Mouse (Mus musculus) retina, postnatal 7 days (tissue): ENCODE data around the gene Sipa1l1.

Experiments
- DNase-seq: peaks from one replicate; pipeline ENCODE4 v3.0.0-alpha.2; 2012; ENCODE audit warnings: low read depth, low spot score

Gene Sipa1l1

DNA sequence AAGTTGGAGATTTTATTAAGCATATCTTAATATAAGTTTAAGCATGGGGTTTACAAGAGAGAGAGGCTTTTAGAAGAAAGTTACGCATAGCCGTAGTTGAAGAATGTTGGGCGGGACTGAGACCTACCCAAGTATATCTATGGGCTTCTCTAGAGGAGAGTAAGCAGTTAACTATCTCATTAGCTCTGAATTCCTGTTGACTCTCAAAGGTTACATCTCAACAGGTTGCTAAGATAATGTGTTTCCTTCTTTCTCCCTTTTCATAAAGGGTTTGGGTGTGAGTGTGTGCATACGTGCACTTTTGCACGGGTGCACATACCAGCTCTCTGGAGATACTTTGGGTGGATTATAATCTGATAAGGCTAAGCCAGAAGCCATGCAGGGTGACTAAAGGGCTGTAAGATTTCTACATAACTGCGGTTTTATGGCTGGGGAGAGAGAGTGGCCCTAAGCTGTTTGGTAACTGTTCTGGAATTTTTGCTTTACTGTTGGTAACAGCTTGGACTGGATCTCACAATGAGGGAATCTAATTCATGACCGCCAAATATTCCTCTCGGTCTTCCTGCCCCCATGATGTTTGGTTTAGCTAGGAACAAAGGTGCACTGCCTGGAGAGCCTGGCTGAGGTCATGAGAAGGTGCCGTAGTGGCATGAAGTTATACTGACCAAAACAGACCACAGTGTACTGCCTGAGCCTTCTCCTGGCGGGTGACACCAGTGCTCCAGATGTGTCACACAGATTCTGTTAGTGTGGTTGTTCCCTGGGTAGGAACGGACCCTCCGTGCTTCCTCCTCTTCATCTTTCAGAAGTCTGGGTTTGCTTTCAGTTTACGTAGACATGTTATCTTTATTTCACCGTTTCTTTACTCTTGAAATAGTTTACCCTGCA is 78.5 kb downstream of the Sipa1l1 start:
- DNase-seq, result no peak

DNA sequence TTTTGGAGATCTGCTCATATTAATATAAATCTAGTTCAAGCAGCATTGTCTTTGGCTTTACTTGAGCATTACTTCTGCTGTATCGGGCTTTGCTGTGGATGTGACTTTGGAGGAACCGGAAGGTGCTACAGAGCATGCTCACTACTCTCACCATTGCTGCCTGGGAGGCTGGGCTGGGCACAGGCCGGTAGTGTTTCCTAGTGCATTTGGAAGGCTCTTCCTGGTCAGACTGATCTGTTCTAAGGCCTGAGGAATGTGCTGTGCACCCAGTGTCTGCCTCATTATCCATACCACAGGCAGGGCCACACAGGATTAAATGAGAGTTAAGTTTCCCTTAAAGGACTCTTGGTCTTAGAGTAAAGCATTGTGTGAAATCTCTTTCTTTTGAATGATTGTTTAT is 79.4 kb downstream of the Sipa1l1 start:
- no peak for DNase-seq

DNA sequence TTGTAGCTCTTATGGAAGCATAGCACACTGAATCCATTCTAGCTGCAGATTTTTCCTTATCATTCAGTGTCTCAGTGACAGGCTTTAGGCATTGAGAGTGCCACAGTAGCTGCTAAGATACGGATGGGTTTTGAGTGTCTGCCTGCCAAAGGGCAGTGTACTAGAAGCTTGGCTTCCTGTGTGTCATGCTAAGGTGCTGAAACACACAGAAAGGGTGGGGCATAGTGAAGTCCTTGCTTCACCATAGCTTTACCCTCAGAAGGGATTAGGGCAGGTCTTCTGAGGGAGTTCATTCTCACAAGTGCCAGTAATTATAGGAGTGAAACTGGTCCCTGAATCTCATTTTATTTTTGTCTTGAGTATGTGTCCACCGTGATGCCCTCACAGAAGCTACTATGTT is 82.2 kb downstream of the Sipa1l1 start:
- no peak for DNase-seq

DNA sequence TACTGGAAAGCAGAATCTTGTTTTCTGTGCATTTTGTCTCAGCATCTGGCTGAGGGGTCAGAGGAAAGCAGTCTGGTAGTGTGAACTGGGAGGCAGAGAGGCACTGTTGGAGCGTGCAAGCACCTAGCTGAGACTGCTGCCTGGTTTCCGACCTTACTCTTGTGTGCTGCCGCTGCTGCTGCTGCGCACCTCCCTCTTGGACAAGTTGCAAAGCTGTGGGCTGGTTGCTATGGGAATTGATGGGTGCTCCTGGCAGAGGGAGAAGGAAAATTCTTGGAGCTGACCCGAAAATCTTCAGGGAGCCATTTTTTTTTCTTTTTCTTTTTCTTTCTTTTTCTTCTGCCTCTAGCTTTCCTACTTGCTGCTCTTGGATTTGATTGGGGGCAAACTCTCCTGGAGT is 85.0 kb downstream of the Sipa1l1 start:
- DNase-seq, result no peak

DNA sequence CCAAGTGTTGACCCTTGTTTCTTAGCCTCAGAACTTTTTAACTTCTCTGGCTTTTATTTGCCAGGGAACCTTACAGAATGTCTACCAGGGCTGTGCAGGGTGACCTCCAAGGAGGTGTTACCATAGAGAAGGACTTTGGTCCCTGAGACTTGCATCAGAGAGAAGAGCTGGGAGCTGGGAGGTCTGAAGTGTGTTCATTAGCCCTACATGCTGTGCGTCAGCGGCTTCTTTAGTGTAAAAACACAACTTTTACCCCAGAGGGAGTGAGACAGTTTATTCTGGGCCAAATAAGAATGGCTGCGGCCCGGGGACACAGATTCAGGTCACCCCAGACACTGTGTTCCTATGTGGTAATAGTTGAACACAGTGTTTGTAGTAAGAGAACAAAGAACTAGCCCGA is 86.9 kb downstream of the Sipa1l1 start:
- no peak for DNase-seq

DNA sequence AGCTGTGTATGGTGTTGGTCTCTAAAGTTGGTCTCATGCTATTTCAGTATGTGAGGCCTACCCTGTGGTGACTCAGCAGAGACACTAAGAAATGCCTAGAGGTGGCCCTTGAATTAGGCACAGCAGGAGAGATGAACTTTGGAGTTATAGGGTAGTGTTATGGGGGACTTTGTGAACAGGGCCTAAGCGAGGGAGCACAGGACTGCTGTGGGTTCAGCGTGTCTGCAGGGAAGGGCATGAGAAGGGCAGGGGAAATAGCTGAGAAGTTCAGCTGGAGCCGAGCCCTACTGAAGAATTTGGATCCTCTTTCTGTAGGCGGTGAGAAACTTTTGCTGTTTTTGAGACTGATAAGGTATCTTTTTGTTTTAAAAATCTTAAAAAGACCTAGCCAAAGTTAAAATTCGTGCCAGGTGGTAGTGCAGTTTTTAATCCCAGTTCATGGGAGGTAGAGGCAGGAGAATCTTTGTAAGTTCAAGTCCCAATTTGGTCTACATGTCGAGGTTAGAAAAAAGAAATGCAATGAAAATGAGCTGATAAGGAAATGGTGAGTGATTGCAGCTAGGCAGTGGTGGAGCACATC is 87.9 kb downstream of the Sipa1l1 start:
- no peak for DNase-seq

DNA sequence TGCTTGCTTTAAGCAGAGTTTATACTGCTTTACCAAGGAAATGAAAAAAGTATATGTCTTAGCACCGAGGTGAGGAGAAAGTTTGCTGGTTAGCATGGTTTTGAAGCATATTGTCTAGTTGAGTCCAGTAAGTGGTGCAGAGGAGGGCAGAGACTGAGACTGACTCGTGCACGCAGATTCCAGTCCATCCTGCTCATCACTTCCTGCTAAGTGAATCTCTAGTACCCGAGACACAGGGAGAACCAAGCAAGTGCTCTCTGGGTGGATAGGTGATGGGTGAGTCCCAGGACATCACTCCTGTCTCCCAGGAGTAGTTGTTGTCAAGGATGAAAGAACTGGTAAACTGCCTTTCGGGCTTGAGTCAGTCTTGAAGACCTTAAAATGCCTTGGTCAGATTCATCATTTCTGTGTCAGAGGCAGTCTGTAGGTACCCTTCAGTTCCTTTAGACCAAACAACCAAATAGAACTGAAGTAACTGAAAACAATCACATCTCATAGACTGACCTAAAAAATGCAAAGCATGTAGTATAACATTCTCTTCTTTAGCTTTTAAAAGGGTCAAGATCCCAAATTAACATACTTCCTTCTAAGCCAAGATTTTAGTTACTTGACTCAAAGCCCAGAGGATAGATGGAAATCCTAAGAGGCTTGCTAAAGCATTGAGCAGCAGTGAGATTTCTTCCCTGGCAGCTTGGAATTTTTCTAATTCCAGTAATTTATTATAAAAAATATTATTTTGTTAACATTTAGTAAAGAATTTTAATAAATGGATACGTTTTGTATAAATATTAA is 89.1 kb downstream of the Sipa1l1 start:
- DNase-seq, result no peak

DNA sequence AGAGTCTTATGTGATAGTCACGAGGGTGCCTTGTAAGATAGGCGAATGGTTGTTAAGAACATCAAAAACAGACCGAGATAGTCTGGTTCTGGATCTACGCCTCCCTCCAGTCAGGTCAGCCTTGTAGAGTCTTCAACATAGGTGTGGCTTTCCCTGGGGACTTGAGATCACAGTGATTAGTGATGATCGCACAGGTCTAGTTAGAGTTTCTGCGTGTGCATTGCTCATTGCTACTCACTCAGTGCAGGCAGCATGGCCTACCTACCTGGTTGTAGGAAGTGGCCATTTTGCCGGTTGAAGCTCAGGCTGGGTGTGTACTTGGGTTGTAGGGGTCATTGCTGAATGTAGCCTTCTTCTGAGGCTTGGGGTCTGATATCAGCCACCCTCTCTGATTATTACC is 94.3 kb downstream of the Sipa1l1 start:
- DNase-seq, result no peak

DNA sequence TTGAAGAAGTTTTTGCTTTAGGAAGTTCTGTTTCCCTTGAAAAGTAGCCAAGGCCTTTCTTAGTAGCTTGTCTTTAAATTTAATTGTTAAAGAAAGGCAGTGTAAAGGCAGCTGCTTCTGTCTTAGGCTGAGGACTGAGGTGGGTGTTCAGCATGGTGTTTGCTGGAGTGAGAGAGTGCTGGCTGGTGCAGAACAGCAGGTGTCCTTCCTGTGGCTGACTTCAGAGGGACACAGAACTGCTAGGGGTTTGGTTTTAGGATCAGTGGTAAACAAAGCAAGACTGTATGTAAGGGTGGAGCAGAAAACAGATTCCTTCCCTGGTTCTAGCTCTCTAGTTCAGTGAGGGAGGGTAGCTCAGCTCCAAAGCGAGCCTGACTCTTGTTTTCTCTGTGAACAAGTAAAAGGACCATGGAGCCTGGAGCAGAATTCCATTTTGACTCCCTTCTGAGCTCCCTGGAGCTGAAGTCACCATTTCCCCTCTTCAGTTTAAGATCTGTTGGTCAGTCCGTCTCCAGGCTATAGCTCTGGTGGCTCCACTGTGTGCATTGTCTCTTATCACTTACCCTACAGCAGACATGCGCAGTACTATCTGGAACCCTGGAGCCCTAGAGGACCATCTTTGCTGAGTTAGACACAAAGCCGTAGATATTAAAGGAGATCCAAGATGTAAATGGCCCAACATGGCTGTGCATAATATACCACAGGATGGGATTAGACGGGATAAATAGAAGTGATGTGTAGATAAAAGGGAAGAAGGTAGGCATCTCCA is 95.1 kb downstream of the Sipa1l1 start:
- no peak for DNase-seq

DNA sequence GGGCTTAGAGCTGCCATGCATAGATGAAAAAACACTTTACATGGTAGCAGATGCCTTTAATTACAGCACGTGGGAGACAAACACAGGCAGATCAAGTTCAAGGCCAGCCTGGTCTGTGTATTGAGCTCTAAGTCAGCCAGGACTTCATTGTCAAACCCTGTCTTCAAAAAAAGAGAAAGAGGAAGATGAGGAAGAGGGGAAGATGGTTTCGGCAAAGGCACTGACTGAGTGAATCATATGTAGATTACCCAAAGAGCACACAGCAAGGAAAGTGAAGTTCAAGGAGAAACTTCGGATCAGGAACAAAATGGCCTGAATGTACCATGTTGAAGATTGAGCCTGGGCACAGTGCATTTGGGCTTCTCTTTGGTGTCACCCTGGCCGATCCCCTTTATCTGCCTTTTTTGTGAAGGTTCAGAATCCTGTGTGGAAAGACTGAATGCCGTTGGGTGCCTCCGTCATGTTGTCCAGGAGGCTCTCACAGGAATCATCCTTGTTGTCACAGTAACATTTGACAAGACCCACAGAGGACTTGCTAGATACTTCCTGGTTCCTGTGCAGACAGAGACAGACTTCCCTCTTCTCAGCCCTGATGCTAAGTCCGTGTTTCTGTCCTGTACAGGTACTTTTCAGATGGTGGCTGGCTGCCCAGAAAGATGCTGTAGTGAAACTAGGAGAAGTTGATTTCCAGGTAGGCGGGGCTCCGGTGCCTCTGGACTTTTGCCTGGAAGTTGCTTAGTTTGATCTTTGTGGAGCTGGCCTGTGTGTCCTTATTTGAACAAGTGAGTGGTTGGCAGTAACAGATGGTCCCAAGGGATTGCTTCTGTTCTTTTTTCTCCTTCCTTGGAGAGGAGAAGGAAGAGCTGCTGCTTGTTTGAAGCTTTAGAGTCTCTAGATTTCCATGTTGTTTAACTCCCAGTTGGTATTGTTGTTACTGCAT is 96.5 kb downstream of the Sipa1l1 start:
- DNase-seq, result no peak

DNA sequence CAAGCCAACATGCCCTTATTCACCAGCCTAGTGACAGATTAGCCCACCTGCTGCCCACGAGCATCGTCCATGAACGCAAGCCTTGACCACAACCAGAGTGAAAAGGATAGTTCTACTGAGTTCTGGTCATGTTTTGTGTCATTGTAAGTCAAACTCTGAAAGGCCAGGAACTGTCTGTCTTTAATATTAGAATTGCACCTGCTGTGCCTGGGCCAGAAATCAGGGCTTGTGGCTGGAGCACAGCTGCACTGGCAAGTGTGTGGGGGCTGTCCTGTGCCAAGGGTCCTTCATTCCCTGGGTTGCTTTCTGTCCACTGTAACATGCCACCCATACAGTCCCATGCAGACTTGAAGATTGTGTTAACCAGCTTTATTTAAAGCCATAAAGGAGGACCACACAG is 102.3 kb downstream of the Sipa1l1 start:
- DNase-seq, result no peak

DNA sequence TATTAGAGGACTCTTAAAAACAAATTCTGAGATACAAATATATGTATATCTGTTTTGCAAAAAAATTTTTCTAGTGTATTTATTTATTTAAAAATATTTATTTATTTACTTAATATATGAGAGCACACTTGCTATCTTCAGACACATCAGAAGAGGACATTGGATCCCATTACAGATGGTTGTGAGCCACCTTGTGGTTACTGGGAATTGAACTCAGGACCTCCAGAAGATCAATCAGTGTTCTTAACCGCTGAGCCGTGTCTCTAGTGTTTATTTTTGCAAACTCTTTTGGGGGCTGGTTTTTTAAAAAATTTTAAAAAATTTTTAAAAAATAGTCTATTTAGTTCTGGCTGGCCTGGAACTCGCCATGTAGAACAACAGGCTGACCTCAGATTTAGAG is 104.4 kb downstream of the Sipa1l1 start:
- DNase-seq, result no peak

DNA sequence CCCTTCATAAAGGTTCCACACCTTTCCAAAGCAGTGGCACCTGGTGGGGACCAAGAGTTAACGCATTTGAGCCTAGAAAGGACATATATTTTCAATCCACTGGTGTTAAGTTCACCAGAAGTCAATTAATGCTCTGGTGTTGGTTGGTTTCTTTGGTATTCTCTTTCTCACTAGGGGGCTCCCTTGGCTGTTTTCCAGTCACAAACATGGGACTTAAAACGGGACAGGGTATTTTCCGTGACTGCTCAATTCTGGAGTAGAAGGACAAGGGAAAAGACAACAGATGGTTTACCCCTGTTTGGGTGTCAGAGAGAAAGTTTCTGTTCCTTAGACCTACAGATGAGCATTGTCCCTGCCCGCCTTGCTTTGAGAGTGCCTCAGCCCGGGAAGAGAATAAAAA is 105.5 kb downstream of the Sipa1l1 start:
- no peak for DNase-seq

DNA sequence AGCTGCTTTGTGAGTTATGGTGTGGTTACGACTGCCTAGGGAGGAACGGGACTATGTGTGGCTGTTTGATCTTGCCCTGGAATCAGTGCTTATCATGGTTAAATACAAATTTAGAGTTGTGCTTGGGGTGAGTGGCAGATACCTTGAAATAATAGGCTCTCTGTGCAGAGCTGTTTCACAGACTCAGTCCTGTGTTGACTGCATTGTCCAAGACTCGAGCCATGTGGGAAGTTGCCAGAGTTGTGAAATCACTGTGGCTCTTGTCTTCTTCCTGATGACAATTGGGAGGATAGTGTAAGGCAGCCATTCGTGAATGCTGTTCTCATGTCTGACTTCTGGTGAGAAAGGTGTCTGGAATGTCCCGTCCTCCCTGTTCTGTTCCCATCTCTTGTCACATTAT is 106.6 kb downstream of the Sipa1l1 start:
- DNase-seq, result no peak

DNA sequence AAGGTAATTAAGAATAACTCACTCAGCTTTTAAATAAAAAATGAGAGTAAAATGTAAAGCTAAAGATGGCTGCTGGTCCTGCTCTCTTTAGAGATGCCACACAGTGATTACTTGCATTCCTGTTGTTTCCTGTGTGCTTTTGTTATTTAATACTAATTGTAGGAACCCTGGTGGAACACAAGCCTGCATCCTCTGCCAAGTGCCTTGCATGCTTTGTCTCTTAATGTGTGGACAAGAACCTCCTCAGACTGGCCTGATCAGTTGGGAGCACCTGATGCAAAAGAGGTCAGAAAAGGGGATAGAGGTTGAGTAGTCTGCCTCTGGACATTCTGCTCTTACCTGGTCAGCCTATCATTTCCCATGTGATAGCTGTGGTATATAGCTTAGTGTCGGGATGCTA is 107.5 kb downstream of the Sipa1l1 start:
- no peak for DNase-seq

DNA sequence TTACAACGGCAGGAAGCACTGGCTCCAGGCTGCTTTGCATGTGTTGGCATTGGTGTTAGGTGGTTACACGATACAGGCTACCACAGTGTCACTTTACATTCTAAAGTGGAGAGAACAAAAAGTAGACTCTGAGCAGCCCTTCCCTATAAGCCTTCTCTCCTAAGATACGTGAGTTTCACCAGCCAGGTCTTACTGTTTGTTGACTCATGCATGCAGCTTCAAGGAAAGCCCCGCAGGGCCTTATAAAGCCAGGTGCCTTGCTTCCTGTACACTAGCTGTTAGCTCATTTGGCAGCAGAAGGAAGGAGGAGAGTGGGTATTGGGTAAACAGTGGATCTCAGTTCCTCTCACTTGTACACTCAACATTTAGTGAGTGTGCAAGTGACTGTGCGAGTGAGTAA is 115.5 kb downstream of the Sipa1l1 start:
- DNase-seq, result no peak

DNA sequence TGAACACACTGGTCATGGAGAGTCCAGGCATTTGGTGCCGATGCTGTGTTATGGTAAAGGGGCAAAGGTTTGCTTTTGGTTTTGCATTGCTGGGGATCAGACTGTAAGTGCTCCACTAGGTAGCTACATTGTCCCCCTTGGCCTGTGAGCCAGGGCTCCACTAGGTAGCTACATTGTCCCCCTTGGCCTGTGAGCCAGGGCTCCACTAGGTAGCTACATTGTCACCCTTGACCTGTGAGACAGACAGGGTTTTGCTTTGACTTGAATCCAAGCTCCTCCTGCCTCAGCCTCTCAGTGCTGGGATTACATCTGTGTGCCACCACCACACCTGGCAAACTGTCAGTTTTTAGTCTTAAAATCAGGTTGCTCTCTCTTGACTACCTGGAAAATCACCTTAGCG is 115.9 kb downstream of the Sipa1l1 start:
- no peak for DNase-seq

DNA sequence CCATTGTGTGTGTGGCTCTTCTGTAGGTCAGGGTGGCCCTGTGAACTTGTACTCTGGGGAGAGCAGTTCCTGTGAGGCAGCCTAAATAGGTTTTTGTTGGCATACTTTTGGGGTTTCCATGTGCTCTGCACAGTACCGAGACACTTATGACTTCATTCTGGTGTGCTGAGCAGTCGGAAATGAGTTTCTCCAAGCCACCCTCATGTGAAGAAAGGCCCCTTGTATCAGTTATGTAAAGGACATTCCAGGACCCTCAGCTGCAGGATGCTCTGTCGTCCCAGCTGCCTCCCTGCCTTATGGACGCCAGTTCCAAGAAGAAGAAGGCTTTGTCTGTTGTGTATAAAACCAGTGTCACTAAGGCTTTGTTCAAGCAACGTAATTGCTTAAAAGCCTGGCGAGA is 116.9 kb downstream of the Sipa1l1 start:
- no peak for DNase-seq

DNA sequence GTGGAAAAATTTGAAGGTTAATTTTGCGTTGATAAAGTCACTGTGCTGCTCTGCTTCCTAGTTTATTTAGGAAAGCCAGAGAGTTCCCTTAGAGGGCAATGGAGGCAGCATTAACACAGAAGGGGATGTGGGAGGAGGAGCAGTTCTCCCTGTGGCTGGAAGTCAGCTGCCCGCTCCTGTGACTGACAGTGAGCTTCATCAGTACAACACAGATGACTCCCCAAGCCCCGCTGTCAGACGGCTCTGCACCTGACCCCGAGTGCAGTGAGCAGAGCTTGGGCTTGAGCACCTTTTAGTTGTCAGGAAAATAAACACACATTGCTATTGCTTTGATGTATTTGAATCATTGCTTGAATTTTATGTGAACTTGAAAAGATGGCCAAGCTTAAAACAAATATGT is 117.7 kb downstream of the Sipa1l1 start:
- DNase-seq, result no peak

DNA sequence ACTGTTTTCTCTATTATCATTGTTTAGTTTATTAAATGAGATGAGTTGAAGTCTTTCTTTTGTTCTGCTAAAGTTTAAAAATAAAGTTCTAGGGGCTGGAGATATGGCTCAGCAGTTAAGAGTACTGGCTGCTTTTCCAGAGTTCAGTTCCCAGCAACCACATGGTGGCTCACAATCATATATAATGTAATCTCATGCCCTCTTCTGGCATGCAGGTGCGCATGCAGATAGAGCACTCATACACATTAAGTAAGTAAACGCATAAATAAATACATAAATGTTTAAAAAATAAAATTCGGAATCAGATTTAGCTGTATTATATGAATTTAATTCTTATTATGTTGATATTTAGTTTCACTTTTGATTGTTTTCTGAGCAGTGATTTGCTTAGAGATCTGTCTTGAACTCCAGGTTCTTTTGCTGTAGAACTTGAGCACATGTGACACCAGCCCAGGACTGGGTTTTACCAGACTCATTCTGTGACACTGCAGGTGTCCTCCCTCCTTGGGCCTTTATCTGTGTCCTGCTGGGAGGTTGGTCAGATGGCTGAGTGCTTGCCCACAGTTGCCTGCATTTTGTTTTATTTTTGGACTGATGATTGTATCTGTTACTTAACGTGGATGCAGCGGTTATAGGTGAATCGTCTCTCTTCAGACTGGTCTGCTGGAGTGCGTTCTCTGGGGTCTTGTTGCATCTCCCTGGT is 124.6 kb downstream of the Sipa1l1 start:
- DNase-seq, result no peak
